Mouse (Mus musculus) heart, embryonic 11.5 days (tissue): ENCODE results near the gene Myt1l. TPM values are rescaled to one million over a fixed set of nuclear protein-coding genes. Genes with fewer than 3 reads are reported as not detected.

ENCODE experiments used
- ATAC-seq: fragments of 200-750 bp; cut with Nextera tagmentation; replicated peaks from 2 replicates; pipeline ENCODE4 v1.8.0; 2017; ENCODE audit warnings: moderate library complexity; ENCODE audit not compliant: insufficient number of reproducible peaks, low FRiP score, low TSS enrichment
- H3K27ac ChIP-seq: fragments of 300-500 bp; sonication (generic); 2 replicates; pipeline ENCODE4 v1.5.1; 2014; ENCODE audit warnings: mild to moderate bottlenecking, low read depth, low read length
- H3K27me3 ChIP-seq: fragments of 300-500 bp; sonication (generic); 2 replicates; pipeline ENCODE4 v1.6.1; 2014; ENCODE audit warnings: mild to moderate bottlenecking, low read length, mixed read lengths; ENCODE audit not compliant: control insufficient read depth, insufficient read depth
- H3K36me3 ChIP-seq: fragments of 300-500 bp; sonication (generic); 2 replicates; pipeline ENCODE4 v1.6.1; 2014; ENCODE audit warnings: mild to moderate bottlenecking, low read length, moderate library complexity, mixed read lengths; ENCODE audit not compliant: control insufficient read depth, insufficient read depth
- H3K4me1 ChIP-seq: fragments of 300-500 bp; sonication (generic); 2 replicates; pipeline ENCODE4 v1.6.1; 2014; ENCODE audit warnings: low read length; ENCODE audit not compliant: control insufficient read depth, insufficient read depth
- H3K4me2 ChIP-seq: fragments of 300-500 bp; sonication (generic); 2 replicates; pipeline ENCODE4 v1.6.1; 2014; ENCODE audit warnings: mild to moderate bottlenecking, moderate library complexity
- H3K4me3 ChIP-seq: fragments of 300-500 bp; sonication (generic); 2 replicates; pipeline ENCODE4 v1.5.1; 2014; ENCODE audit warnings: low read depth, low read length
- H3K9ac ChIP-seq: fragments of 300-500 bp; sonication (generic); 2 replicates; pipeline ENCODE4 v1.6.1; 2014; ENCODE audit warnings: mild to moderate bottlenecking, low read depth, low read length, moderate library complexity
- H3K9me3 ChIP-seq: fragments of 300-500 bp; sonication (generic); replicated peaks from 2 replicates; pipeline ENCODE4 v1.6.1; 2016; ENCODE audit warnings: low read length; ENCODE audit not compliant: control insufficient read depth
- WGBS: fragments of 180-500 bp; shearing (Covaris S2); extraction: QIAGEN DNeasy Blood & Tissue Kit; methylation state at CpG from one replicate; pipeline ENCODE4 v1.1.7; 2014; ENCODE audit not compliant: insufficient replicate concordance; 5-methylcytosine and 5-hydroxymethylcytosine counted together
- polyA plus RNA-seq: library from polyadenylated mRNA; unstranded; fragments of >200 nt; fragmentation: Nextera tagmentation; extraction: Ambion mirVana; gene quantifications from 2 replicates; pipeline ENCODE4 v1.2.1, GENCODE M21; 2014

Myt1l gene
- polyA plus RNA-seq, 1 experiment from 2014 or later, result 1.1 TPM

DNA sequence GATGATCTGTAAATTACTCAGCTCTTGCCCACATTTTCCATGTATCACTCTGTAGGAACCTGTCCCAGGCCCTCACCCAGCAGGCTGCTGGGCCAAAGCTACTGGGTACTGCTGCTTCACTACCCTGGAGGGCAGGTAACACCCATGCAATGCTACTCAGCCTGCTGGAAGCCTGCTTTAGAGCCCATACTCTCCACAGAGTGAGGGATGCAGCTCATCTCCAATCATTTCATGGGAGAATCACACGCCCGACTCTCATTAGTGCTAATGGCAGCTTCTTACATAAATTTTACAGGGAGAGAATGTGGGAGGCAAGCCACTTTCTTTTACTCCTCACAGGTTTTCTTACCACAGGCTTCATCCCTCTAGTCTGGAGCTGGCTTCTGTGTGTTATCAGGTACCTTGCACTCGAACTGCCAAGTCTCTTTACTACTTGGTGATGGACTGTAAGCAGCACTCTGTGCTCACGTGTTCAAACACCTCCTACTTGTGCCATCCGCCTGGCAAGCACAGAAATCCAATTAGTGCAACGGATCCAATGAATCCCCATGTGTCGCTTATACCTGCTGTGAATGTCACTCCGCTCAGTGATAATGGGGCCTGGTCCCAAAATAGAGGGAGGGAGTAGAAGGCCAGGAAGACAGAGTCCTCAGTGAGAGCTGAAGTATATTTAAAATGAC lies 212.3 kb downstream of the Myt1l start:
- Histone ChIP-seq H3K9me3 (no peaks in the 10 kb centered on the region), H3K4me1 (no peaks in the 10 kb centered on the region), H3K4me3 (no peak overlapping the region), H3K27me3 (no peaks in the 10 kb centered on the region), H3K27ac (no peak overlapping the region), H3K9ac (no peak overlapping the region), H3K4me2 (no peak overlapping the region), H3K36me3 (no peaks in the 10 kb centered on the region)
- no peak for ATAC-seq
- 62% methylated on average over 8 of the region's 8 CpGs for WGBS

DNA sequence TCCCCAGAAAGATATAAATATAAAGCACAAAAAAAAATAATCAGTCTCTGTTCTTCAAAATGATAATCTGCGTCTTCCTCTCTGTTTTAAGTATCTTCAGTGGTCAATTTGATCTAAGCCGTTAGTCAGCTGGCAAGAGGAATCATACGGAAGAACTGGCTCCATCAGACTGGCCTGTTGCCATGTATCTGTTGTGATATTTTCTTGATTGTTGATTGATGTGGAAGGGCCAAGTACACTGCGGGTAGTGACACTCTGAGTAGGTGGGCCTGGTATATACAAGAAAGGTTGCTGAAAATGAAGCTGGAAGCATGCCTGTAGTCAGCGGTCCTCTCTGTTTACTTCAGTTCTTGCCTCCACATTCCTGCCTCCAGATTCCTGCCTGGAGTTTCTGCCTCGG lies 213.0 kb downstream of the Myt1l start:
- 78% methylated on average over 6 of the region's 6 CpGs for WGBS
- H3K4me3 ChIP-seq, result no peak overlapping the region
- no peaks in the 10 kb centered on the region for H3K36me3 ChIP-seq
- no peaks in the 10 kb centered on the region for H3K9me3 ChIP-seq
- ATAC-seq, result no peak
- H3K9ac ChIP-seq, result no peak overlapping the region
- no peaks in the 10 kb centered on the region for H3K27me3 ChIP-seq
- H3K27ac ChIP-seq, result no peak overlapping the region
- H3K4me1 ChIP-seq, result no peaks in the 10 kb centered on the region
- H3K4me2 ChIP-seq, result no peak overlapping the region

DNA sequence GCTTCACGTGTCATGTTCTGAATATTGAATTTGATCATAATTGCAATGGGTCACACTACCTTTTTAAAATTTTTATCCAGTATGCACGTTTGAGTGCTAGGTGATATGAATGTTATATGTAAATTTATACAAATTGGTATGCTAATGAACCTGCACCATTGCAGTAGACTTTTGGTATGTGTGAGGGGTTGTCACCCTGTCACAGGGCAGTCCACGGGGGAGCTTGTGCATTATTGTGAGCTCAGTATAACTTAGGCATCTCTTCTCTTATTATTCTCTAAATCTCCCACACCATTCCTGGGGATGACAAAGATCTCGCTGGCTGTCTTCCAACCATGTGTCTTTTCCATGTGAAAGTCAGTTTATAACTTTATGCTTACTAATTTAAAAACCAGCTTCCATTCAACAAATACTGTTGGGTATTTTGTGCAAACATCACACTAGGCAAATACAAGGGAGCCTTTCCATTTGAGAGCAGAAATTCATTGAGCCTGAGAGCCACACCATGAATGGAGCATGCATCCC lies 222.5 kb downstream of the Myt1l start:
- Histone ChIP-seq H3K27me3 (no peaks in the 10 kb centered on the region), H3K27ac (no peak overlapping the region), H3K4me1 (no peaks in the 10 kb centered on the region), H3K4me2 (no peak overlapping the region), H3K36me3 (no peaks in the 10 kb centered on the region), H3K9ac (no peak overlapping the region), H3K9me3 (no peaks in the 10 kb centered on the region), H3K4me3 (no peak overlapping the region)
- WGBS, result 83% methylated on average over 4 of the region's 4 CpGs
- no peak for ATAC-seq

DNA sequence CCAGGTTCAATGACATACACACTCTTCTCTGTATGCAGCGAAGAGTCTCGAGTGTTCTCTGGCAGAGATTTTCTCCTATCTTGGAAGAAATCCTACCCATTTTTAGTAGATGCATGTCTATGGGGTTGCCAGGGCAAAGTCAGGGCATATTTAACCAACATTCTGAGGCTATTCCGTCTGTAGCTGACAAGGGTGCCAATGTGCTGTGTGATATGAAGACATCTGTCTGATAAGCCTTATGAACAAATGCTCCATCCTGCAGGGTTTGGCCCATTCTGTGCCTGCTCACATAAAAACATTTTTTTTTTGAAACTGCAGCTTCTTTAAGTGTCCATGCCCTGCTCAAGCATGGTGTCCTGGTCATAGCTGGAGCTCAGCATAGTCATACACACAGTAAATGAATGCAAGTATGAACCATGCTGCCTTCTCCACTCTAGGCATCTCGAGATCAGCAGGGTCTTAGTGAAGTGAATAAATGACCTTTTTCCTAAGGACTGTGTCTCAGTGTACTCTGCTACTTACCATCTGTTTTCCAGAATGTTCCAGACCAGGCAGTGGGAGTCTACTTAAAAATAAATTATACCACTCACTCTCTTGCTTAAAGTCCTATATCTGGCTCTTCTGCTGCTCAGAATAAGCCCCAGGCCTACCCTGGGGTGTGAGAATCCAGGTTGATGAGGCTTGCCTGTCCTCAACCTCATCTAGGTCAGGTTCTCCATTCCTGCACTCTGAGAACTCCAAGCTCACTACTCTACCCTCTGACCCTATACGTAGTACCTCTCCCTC lies 227.1 kb downstream of the Myt1l start:
- Histone ChIP-seq H3K9ac (no peak overlapping the region), H3K27ac (no peak overlapping the region), H3K27me3 (no peaks in the 10 kb centered on the region), H3K4me1 (no peaks in the 10 kb centered on the region), H3K4me2 (no peak overlapping the region), H3K36me3 (no peaks in the 10 kb centered on the region), H3K9me3 (no peaks in the 10 kb centered on the region), H3K4me3 (no peak overlapping the region)
- ATAC-seq, result no peak
- 72% methylated on average over 5 of the region's 5 CpGs for WGBS

DNA sequence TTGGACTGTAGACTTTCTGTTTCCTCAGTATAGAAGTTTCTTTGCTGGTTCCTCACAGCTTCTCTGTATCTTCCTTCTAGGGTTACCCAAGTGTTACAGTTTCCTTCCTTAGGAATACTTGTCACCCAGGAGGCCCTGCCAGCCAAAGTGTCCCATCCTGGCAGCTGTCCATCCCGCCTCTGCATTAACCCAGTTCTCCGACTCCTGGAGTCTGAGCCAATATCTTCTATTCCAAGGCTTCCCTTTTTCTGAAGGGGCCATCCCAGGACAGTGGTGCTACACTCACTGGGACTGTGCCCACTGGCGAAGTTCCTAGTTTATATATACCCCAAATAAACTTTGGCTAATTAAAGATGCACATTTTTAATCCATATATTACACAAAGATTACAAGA lies 227.7 kb downstream of the Myt1l start:
- H3K27me3 ChIP-seq, result no peaks in the 10 kb centered on the region
- WGBS, result 73% methylated on average over 3 of the region's 3 CpGs
- H3K4me3 ChIP-seq, result no peak overlapping the region
- H3K9me3 ChIP-seq, result no peaks in the 10 kb centered on the region
- H3K36me3 ChIP-seq, result no peaks in the 10 kb centered on the region
- no peaks in the 10 kb centered on the region for H3K4me1 ChIP-seq
- no peak overlapping the region for H3K9ac ChIP-seq
- no peak for ATAC-seq
- H3K27ac ChIP-seq, result no peak overlapping the region
- no peak overlapping the region for H3K4me2 ChIP-seq

DNA sequence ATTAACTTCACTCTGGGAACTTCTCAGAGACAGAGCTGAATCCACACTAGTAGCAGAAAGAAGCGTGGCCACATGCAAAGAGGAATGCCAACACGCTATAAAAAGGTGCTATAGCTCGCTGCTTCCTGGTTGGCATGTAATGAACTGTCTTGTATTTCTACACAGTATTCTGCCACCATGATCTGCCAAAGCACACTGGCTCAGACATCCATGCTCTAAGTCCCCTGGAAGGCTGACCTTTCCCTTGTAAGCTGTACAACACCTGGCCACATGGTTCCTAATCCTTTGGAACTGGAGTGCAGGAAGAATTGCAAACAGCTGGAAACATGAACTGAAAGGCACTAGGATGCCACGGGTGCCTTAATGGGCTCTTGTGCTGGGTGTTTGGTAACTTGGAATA lies 232.4 kb downstream of the Myt1l start:
- Histone ChIP-seq H3K9me3 (0 out of 2 replicates have a peak, but pooled peaks cover 2% of the 10 kb centered on the region), H3K4me2 (no peak overlapping the region), H3K4me3 (no peak overlapping the region), H3K27me3 (no peaks in the 10 kb centered on the region), H3K9ac (no peak overlapping the region), H3K27ac (no peak overlapping the region), H3K4me1 (no peaks in the 10 kb centered on the region), H3K36me3 (no peaks in the 10 kb centered on the region)
- 81% methylated on average over 4 of the region's 4 CpGs for WGBS
- no peak for ATAC-seq

DNA sequence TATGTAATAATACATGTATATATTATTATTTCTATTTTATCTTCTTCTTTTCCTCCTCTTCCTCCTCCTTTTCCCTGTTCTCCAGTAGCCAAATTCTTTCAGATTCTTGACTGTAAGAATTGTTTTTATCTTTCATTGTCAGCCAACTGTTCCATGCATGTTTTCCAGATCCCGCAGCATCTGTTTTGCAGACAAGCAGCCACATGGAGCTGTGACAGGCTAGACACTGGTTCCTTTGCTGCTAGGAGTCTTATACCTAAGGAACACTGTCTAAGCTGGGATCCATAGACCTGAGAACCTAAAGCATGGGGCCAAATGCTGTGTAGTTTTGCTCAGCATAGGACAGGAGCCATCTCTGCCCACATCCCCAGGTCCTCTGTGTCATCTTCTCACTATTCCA lies 238.0 kb downstream of the Myt1l start:
- 89% methylated on average over 1 of the region's 1 CpGs for WGBS
- no peak overlapping the region for H3K4me2 ChIP-seq
- H3K9ac ChIP-seq, result no peak overlapping the region
- H3K36me3 ChIP-seq, result no peaks in the 10 kb centered on the region
- no peak overlapping the region for H3K4me3 ChIP-seq
- ATAC-seq, result no peak
- H3K9me3 ChIP-seq, result 0 out of 2 replicates have a peak, but pooled peaks cover 2% of the 10 kb centered on the region
- H3K4me1 ChIP-seq, result peaks cover 4% of the 10 kb centered on the region; the same call in 1 of the 2 replicates
- no peak overlapping the region for H3K27ac ChIP-seq
- no peaks in the 10 kb centered on the region for H3K27me3 ChIP-seq

DNA sequence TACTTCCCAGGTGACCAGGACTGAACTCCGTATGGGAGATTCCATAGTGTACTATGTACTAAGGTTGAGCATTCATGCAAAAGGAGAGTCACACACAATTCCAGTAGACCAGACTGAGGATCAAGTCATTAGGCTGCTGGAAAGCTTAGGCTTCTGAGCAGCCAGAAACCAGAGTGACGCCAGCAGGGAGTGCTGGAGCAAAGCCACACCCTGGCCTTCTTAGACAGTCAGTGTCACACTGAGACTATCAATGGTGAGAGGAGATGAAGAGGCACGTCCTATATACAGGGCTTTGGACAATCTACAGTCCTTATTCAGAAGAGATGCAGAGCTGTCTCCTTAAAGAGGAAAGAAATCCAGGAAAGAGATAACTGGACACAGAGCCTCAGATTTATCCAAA lies 243.6 kb downstream of the Myt1l start:
- no peak overlapping the region for H3K4me2 ChIP-seq
- ATAC-seq, result no peak
- WGBS, result 63% methylated on average over 3 of the region's 3 CpGs

More for the DNA sequence above, 243.6 kb downstream of the Myt1l start:
- H3K27me3 ChIP-seq, result no peaks in the 10 kb centered on the region
- no peak overlapping the region for H3K4me3 ChIP-seq
- H3K4me1 ChIP-seq, result peaks cover 4% of the 10 kb centered on the region; the same call in 1 of the 2 replicates
- no peak overlapping the region for H3K27ac ChIP-seq
- H3K36me3 ChIP-seq, result no peaks in the 10 kb centered on the region
- no peaks in the 10 kb centered on the region for H3K9me3 ChIP-seq
- H3K9ac ChIP-seq, result no peak overlapping the region
